Mouse (Mus musculus): ENCODE measurements around the gene Ppfibp1.

DNA sequence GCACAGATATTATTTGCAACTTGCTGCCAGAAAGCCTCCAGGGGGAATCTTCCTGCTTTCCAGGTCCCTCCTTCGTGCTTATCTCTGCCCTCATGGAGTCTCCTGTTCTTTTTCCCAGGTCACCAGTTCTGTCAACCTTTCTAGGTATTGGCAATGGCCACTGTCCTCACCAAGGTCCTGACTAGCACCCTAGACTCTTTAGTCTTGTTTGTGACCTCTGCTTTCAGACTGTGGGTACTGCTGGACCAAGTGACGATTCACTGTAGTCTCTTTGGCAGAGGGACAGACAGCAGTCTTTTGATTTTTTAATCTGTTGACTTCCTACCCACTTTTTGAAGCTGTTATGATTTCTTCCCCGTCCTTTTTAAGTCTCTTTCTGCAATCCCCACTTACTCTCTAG lies 39.8 kb downstream of the Ppfibp1 start:
- TF ChIP-seq CTCF (IDR thresholded peaks at IDR 0.05; ENCODE audit: low read depth, low read length), result no peak
- no peak for TF ChIP-seq POLR2A (IDR thresholded peaks at IDR 0.05; ENCODE audit: extremely low read depth, insufficient read depth, low read length)
